Mouse (Mus musculus) hindbrain, postnatal 0 days (tissue): Measurements from ENCODE around the gene Ptprm. TPM values are rescaled to one million over a fixed set of nuclear protein-coding genes. Genes with fewer than 3 reads are reported as not detected.

ENCODE experiments used
- ATAC-seq: fragments of 200-750 bp; cut with Nextera tagmentation; 2 replicates; pipeline ENCODE4 v1.8.0; 2017; ENCODE audit warnings: mild to moderate bottlenecking, moderate TSS enrichment, moderate library complexity
- DNase-seq: peaks from one replicate; pipeline ENCODE4 v3.0.0-alpha.2; 2015; ENCODE audit warnings: low spot score
- H3K27ac ChIP-seq: fragments of 300-500 bp; sonication (generic); 2 replicates; pipeline ENCODE4 v1.5.1; 2014; ENCODE audit warnings: mild to moderate bottlenecking
- H3K27me3 ChIP-seq: fragments of 300-500 bp; sonication (generic); 2 replicates; pipeline ENCODE4 v1.6.1; 2014; ENCODE audit warnings: low read length, mixed read lengths; ENCODE audit not compliant: insufficient read depth
- H3K36me3 ChIP-seq: fragments of 300-500 bp; sonication (generic); 2 replicates; pipeline ENCODE4 v1.6.1; 2014; ENCODE audit warnings: low read length, mixed read lengths; ENCODE audit not compliant: insufficient read depth
- H3K4me1 ChIP-seq: fragments of 300-500 bp; sonication (generic); 2 replicates; pipeline ENCODE4 v1.6.1; 2014; ENCODE audit warnings: antibody characterized with exemption, low read length, mixed read lengths; ENCODE audit not compliant: insufficient read depth
- H3K4me2 ChIP-seq: fragments of 300-500 bp; sonication (generic); 2 replicates; pipeline ENCODE4 v1.6.1; 2014; ENCODE audit warnings: low read depth, mild to moderate bottlenecking, low read length, moderate library complexity, mixed read lengths
- H3K4me3 ChIP-seq: fragments of 300-500 bp; sonication (generic); 2 replicates; pipeline ENCODE4 v1.5.1; 2014; ENCODE audit warnings: low read length
- H3K9ac ChIP-seq: fragments of 300-500 bp; sonication (generic); replicated peaks from 2 replicates; pipeline ENCODE4 v1.6.1; 2014; ENCODE audit warnings: mild to moderate bottlenecking, low read length, moderate library complexity, mixed read lengths
- H3K9me3 ChIP-seq: fragments of 300-500 bp; sonication (generic); 2 replicates; pipeline ENCODE4 v1.6.1; 2016; ENCODE audit warnings: low read length, mixed read lengths
- CTCF ChIP-seq: IDR thresholded peaks from 2 replicates; pipeline ENCODE4 v1.5.1; 2016; ENCODE audit warnings: antibody characterized with exemption, control low read depth, low read depth
- WGBS: fragments of 180-500 bp; shearing (Covaris S2); extraction: QIAGEN DNeasy Blood & Tissue Kit; methylation state at CpG from one replicate; pipeline ENCODE4 v1.1.7; 2014; 5-methylcytosine and 5-hydroxymethylcytosine counted together
- polyA plus RNA-seq: library from polyadenylated mRNA; unstranded; fragments of >200 nt; fragmentation: Nextera tagmentation; extraction: Ambion mirVana; gene quantifications from 2 replicates; pipeline ENCODE4 v1.2.1, GENCODE M21; 2015
- total RNA-seq: library from RNA; depleted of rRNA; stranded (reverse); fragments of >200 nt; gene quantifications from 2 replicates; pipeline ENCODE4 v1.2.3, GENCODE M21; 2014

The Ptprm gene
- total and polyA plus RNA-seq, 2 experiments from 2014 or later = 19.3 to 52.4 TPM

- ATAC-seq = no peak
- no peak overlapping the region for H3K27ac ChIP-seq
- peaks cover 3% of the 10 kb centered on the region; the same call in 1 of the 2 replicates for H3K4me1 ChIP-seq
- no peaks in the 10 kb centered on the region for H3K9me3 ChIP-seq
- peak overlapping the region; percentile 21; the same call in 1 of the 2 replicates for H3K4me2 ChIP-seq
- DNase-seq = no peak
- no peak overlapping the region for H3K4me3 ChIP-seq
- no peaks in the 10 kb centered on the region for H3K27me3 ChIP-seq
- peaks cover 11% of the 10 kb centered on the region; the same call in 1 of the 2 replicates for H3K36me3 ChIP-seq
- no peak overlapping the region for H3K9ac ChIP-seq
- TF ChIP-seq CTCF = no peak
- 78% methylated on average over 4 of the region's 4 CpGs for WGBS
Observed at GRCm38 (mm10) chr17:66694326-66694725, 659.9 kb downstream of the Ptprm start.

- H3K27ac ChIP-seq = peak overlapping the region; percentile 41
- ATAC-seq (peak; percentile 70; the same call in 1 of the 2 replicates), DNase-seq (peak; percentile 43)
- no peaks in the 10 kb centered on the region for H3K9me3 ChIP-seq
- WGBS = 30% methylated on average over 21 of the region's 21 CpGs
- H3K4me2 ChIP-seq = peak overlapping the region; percentile 21
- no peak overlapping the region for H3K9ac ChIP-seq
- H3K27me3 ChIP-seq = no peaks in the 10 kb centered on the region
- peaks cover 3% of the 10 kb centered on the region; the same call in 1 of the 2 replicates for H3K4me1 ChIP-seq
- peaks cover 11% of the 10 kb centered on the region; the same call in 1 of the 2 replicates for H3K36me3 ChIP-seq
- no peak overlapping the region for H3K4me3 ChIP-seq
- no peak for TF ChIP-seq CTCF
Observed at GRCm38 (mm10) chr17:66693676-66694304, 660.5 kb downstream of the Ptprm start.

- Histone ChIP-seq H3K9me3 (no peaks in the 10 kb centered on the region), H3K27ac (peak overlapping the region; percentile 41; the same call in 1 of the 2 replicates), H3K27me3 (no peaks in the 10 kb centered on the region), H3K4me1 (peaks cover 3% of the 10 kb centered on the region; the same call in 1 of the 2 replicates), H3K36me3 (peaks cover 11% of the 10 kb centered on the region; the same call in 1 of the 2 replicates), H3K4me3 (no peak overlapping the region), H3K4me2 (no peak overlapping the region), H3K9ac (no peak overlapping the region)
- no peak for TF ChIP-seq CTCF
- ATAC-seq = 0 out of 2 replicates have a peak, but pooled peaks have one; percentile 21
- peak; percentile 43 for DNase-seq
- 63% methylated on average over 16 of the region's 16 CpGs for WGBS
Observed at GRCm38 (mm10) chr17:66692941-66693675, 661.1 kb downstream of the Ptprm start.

GRCm38 (mm10) chr17:66688179-66688578 lies 666.1 kb downstream of the Ptprm start:
- ATAC-seq (no peak), DNase-seq (no peak)
- Histone ChIP-seq H3K4me2 (no peak overlapping the region), H3K4me1 (peaks cover 14% of the 10 kb centered on the region; the same call in 1 of the 2 replicates), H3K27ac (peak overlapping the region; percentile 64; the same call in 1 of the 2 replicates), H3K27me3 (no peaks in the 10 kb centered on the region), H3K9ac (no peak overlapping the region), H3K9me3 (no peaks in the 10 kb centered on the region), H3K4me3 (no peak overlapping the region), H3K36me3 (peaks cover 11% of the 10 kb centered on the region; the same call in 1 of the 2 replicates)
- no peak for TF ChIP-seq CTCF
- 82% methylated on average over 9 of the region's 9 CpGs for WGBS

- no peaks in the 10 kb centered on the region for H3K27me3 ChIP-seq
- no peak overlapping the region for H3K4me3 ChIP-seq
- TF ChIP-seq CTCF = no peak
- H3K9me3 ChIP-seq = no peaks in the 10 kb centered on the region
- ATAC-seq (peak; percentile 25), DNase-seq (no peak)
- 63% methylated on average over 4 of the region's 4 CpGs for WGBS
- H3K36me3 ChIP-seq = peaks cover 11% of the 10 kb centered on the region; the same call in 1 of the 2 replicates
- no peak overlapping the region for H3K9ac ChIP-seq
- H3K4me1 ChIP-seq = peaks cover 14% of the 10 kb centered on the region; the same call in 1 of the 2 replicates
- H3K4me2 ChIP-seq = no peak overlapping the region
- peak overlapping the region; percentile 64 for H3K27ac ChIP-seq
Observed at GRCm38 (mm10) chr17:66687543-66687942, 666.7 kb downstream of the Ptprm start.

GRCm38 (mm10) chr17:66686701-66687489 lies 667.4 kb downstream of the Ptprm start:
- Histone ChIP-seq H3K4me2 (peak overlapping the region; percentile 8; the same call in 1 of the 2 replicates), H3K9ac (no peak overlapping the region), H3K4me1 (peaks cover 14% of the 10 kb centered on the region; the same call in 1 of the 2 replicates), H3K4me3 (no peak overlapping the region), H3K27me3 (no peaks in the 10 kb centered on the region), H3K9me3 (no peaks in the 10 kb centered on the region), H3K36me3 (peaks cover 11% of the 10 kb centered on the region; the same call in 1 of the 2 replicates), H3K27ac (peak overlapping the region; percentile 64)
- 35% methylated on average over 25 of the region's 25 CpGs for WGBS
- peak; percentile 78 for DNase-seq
- ATAC-seq = peak; percentile 81
- TF ChIP-seq CTCF = no peak
